Mouse (Mus musculus): ENCODE measurements around the gene Itga6. TPM values are rescaled to one million over a fixed set of nuclear protein-coding genes. Genes with fewer than 3 reads are reported as not detected.

Gene Itga6
- polyA plus RNA-seq, 1 experiment from 2014 or later = 46.2 TPM

GRCm38 (mm10) chr2:71780016-71780415, 34.6 kb downstream of the Itga6 start:
- no peak overlapping the region for H3K4me3 ChIP-seq (ENCODE audit: low read length)
- WGBS = 51% methylated on average over 6 of the region's 6 CpGs
- no peaks in the 10 kb centered on the region for H3K27me3 ChIP-seq (ENCODE audit: control insufficient read depth, insufficient read depth, low read length)
- no peak overlapping the region for H3K4me2 ChIP-seq (ENCODE audit: low read depth, low read length)
- no peaks in the 10 kb centered on the region for H3K36me3 ChIP-seq (ENCODE audit: control insufficient read depth, insufficient read depth)
- ATAC-seq (replicated peaks; ENCODE audit: extremely low read depth, insufficient read depth, low FRiP score) = no peak
- no peak overlapping the region for H3K9ac ChIP-seq (ENCODE audit: low read length)
- 0 out of 2 replicates have a peak, but pooled peaks cover 5% of the 10 kb centered on the region for H3K4me1 ChIP-seq (ENCODE audit: control insufficient read depth, insufficient read depth, low read length)
- peak overlapping the region; percentile 25 for H3K27ac ChIP-seq (ENCODE audit: low read length)
- H3K9me3 ChIP-seq (replicated peaks; ENCODE audit: control insufficient read depth, low read length) = no peaks in the 10 kb centered on the region

DNA sequence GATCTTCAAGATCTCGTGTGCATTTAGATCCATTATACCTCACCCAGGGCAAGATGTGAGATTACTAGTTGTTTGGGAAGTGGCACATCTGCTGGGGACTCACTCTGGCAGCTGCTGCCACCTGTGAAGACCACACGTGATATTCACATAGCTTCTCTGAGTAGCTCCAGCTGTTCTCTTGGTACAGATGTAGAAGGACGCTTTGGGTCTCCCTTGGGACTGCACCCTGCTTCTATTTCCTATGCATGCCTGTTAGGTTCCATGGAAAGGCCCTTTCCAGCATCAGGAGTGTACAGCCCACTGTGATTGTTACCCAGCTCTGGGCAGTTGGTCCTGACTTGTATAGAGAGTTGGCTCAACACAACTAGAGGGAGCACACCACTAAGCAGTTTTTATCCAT, 39.8 kb downstream of the Itga6 start:
- no peak overlapping the region for H3K4me3 ChIP-seq (ENCODE audit: low read length)
- no peak overlapping the region for H3K9ac ChIP-seq (ENCODE audit: low read length)
- no peaks in the 10 kb centered on the region for H3K36me3 ChIP-seq (ENCODE audit: control insufficient read depth, insufficient read depth)
- H3K4me2 ChIP-seq (ENCODE audit: low read depth, low read length) = no peak overlapping the region
- H3K9me3 ChIP-seq (replicated peaks; ENCODE audit: control insufficient read depth, low read length) = no peaks in the 10 kb centered on the region
- H3K27me3 ChIP-seq (ENCODE audit: control insufficient read depth, insufficient read depth, low read length) = no peaks in the 10 kb centered on the region
- 63% methylated on average over 3 of the region's 3 CpGs for WGBS
- no peak overlapping the region for H3K27ac ChIP-seq (ENCODE audit: low read length)
- H3K4me1 ChIP-seq (ENCODE audit: control insufficient read depth, insufficient read depth, low read length) = peaks cover 14% of the 10 kb centered on the region
- no peak for ATAC-seq (replicated peaks; ENCODE audit: extremely low read depth, insufficient read depth, low FRiP score)

DNA sequence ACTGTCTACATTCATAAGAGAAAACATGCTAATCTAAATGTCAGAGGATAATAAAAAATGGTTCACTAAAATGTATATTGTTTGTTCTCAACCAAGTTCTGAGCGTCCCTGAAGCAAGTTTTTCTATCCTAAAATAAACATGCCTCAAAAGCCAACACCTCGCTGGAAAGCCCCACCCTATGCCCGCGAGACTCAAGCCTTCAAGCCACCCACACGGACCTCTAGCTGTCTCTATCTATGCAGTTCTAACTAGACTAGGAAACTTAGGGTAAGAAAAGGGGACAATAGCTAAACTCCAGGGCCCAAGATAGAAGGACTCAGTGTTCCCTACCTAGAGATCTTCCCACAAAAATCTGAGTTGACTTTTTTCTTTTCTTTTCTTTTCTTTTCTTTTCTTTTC, 40.6 kb downstream of the Itga6 start:
- Histone ChIP-seq H3K36me3 (ENCODE audit: control insufficient read depth, insufficient read depth) (no peaks in the 10 kb centered on the region), H3K4me1 (ENCODE audit: control insufficient read depth, insufficient read depth, low read length) (peaks cover 17% of the 10 kb centered on the region), H3K9me3 (replicated peaks; ENCODE audit: control insufficient read depth, low read length) (no peaks in the 10 kb centered on the region), H3K9ac (ENCODE audit: low read length) (no peak overlapping the region), H3K27ac (ENCODE audit: low read length) (no peak overlapping the region), H3K27me3 (ENCODE audit: control insufficient read depth, insufficient read depth, low read length) (no peaks in the 10 kb centered on the region), H3K4me3 (ENCODE audit: low read length) (no peak overlapping the region), H3K4me2 (ENCODE audit: low read depth, low read length) (peak overlapping the region; percentile 79; the same call in 1 of the 2 replicates)
- WGBS = 36% methylated on average over 5 of the region's 5 CpGs
- no peak for ATAC-seq (replicated peaks; ENCODE audit: extremely low read depth, insufficient read depth, low FRiP score)

GRCm38 (mm10) chr2:71786591-71787155, 41.3 kb downstream of the Itga6 start:
- peak overlapping the region; percentile 78 for H3K4me3 ChIP-seq (ENCODE audit: low read length)
- H3K4me2 ChIP-seq (ENCODE audit: low read depth, low read length) = peak overlapping the region; percentile 79
- no peaks in the 10 kb centered on the region for H3K27me3 ChIP-seq (ENCODE audit: control insufficient read depth, insufficient read depth, low read length)
- peak; percentile 88 for ATAC-seq (replicated peaks; ENCODE audit: extremely low read depth, insufficient read depth, low FRiP score)
- H3K9ac ChIP-seq (ENCODE audit: low read length) = peak overlapping the region; percentile 80
- under 1% methylated on average over 41 of the region's 61 CpGs for WGBS
- H3K4me1 ChIP-seq (ENCODE audit: control insufficient read depth, insufficient read depth, low read length) = peaks cover 17% of the 10 kb centered on the region
- no peaks in the 10 kb centered on the region for H3K9me3 ChIP-seq (replicated peaks; ENCODE audit: control insufficient read depth, low read length)
- peak overlapping the region; percentile 81 for H3K27ac ChIP-seq (ENCODE audit: low read length)
- H3K36me3 ChIP-seq (ENCODE audit: control insufficient read depth, insufficient read depth) = no peaks in the 10 kb centered on the region

DNA sequence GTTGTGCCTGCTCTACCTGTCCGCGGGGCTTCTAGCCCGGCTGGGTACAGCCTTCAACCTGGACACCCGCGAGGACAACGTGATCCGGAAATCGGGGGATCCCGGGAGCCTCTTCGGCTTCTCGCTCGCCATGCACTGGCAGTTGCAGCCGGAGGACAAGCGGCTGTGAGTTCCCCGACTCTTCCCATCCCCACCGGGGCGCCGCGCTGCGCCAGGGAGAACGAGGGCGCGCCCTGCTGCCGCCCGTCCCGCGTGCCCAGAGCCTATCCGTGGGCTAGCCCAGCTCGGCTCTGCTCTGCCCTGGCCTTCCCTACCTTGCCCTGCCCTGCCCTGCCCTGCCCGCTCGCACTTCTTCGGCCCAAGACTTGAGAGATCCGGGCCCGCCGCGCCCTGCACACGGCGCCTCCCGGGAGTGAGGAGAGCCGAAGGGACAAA, 41.8 kb downstream of the Itga6 start:
- Histone ChIP-seq H3K9me3 (replicated peaks; ENCODE audit: control insufficient read depth, low read length) (no peaks in the 10 kb centered on the region), H3K9ac (ENCODE audit: low read length) (peak overlapping the region; percentile 80), H3K27ac (ENCODE audit: low read length) (peak overlapping the region; percentile 81), H3K4me1 (ENCODE audit: control insufficient read depth, insufficient read depth, low read length) (peaks cover 17% of the 10 kb centered on the region), H3K4me2 (ENCODE audit: low read depth, low read length) (peak overlapping the region; percentile 79), H3K4me3 (ENCODE audit: low read length) (peak overlapping the region; percentile 78), H3K27me3 (ENCODE audit: control insufficient read depth, insufficient read depth, low read length) (no peaks in the 10 kb centered on the region), H3K36me3 (ENCODE audit: control insufficient read depth, insufficient read depth) (0 out of 2 replicates have a peak, but pooled peaks cover under 1% of the 10 kb centered on the region)
- ATAC-seq (replicated peaks; ENCODE audit: extremely low read depth, insufficient read depth, low FRiP score) = peak; percentile 72
- under 1% methylated on average over 33 of the region's 40 CpGs for WGBS

DNA sequence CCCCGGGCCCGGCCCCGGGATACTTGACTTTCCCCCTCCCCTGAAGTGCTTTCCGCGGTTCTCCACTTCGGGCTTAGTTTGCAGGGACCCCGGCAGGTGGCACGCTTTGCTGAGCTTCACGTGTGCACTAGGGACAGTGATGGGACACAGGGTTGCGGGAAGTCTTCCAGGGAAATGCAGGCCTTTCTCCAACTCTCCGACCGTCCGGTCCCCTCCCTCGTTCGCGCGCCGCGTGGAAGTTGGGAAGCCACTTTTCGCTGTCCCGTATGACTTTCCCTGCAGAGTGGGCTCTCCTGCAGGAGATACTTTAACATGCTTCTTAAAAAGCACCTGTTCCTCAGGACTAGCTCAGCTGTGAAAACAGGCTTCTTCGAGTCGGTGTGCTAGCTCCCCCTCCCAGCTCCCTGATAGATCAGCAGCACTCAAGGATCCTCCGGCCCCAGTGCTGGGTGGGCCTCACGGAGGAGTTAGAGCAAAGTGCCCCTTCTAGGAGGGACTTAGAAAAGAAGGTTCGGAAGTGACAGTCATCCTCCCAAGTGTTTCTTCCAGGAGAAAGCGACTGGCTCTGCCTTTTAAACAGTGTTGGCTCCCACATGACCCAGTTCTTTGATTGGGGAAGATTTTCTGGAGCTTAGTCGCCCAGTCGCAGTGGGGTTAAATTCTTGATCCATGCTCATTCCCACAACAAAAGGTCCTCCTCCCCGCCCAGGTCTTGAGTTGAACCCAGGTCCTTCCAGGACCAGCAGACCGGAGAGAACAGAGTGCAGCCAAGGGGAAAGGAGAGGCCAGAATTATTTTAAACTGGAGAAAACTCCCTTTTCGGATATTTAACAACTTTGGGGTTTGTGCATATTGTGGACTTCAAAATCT, 42.4 kb downstream of the Itga6 start:
- peak; percentile 44; the same call in 1 of the 2 replicates for ATAC-seq (replicated peaks; ENCODE audit: extremely low read depth, insufficient read depth, low FRiP score)

GRCm38 (mm10) chr2:71790752-71791151, 45.3 kb downstream of the Itga6 start:
- no peak for ATAC-seq (replicated peaks; ENCODE audit: extremely low read depth, insufficient read depth, low FRiP score)
- WGBS = 71% methylated on average over 5 of the region's 5 CpGs
- Histone ChIP-seq H3K9ac (ENCODE audit: low read length) (no peak overlapping the region), H3K27me3 (ENCODE audit: control insufficient read depth, insufficient read depth, low read length) (no peaks in the 10 kb centered on the region), H3K4me3 (ENCODE audit: low read length) (no peak overlapping the region), H3K27ac (ENCODE audit: low read length) (no peak overlapping the region), H3K4me2 (ENCODE audit: low read depth, low read length) (no peak overlapping the region; the same call in 1 of the 2 replicates), H3K36me3 (ENCODE audit: control insufficient read depth, insufficient read depth) (peaks cover 4% of the 10 kb centered on the region; the same call in 1 of the 2 replicates), H3K9me3 (replicated peaks; ENCODE audit: control insufficient read depth, low read length) (no peaks in the 10 kb centered on the region), H3K4me1 (ENCODE audit: control insufficient read depth, insufficient read depth, low read length) (peaks cover 33% of the 10 kb centered on the region)

More for the DNA sequence above, 42.4 kb downstream of the Itga6 start:
- peak overlapping the region; percentile 78 for H3K4me3 ChIP-seq (ENCODE audit: low read length)
- H3K36me3 ChIP-seq (ENCODE audit: control insufficient read depth, insufficient read depth) = peaks cover 4% of the 10 kb centered on the region; the same call in 1 of the 2 replicates
- peak overlapping the region; percentile 80 for H3K9ac ChIP-seq (ENCODE audit: low read length)
- WGBS = 6% methylated on average over 32 of the region's 32 CpGs
- no peaks in the 10 kb centered on the region for H3K9me3 ChIP-seq (replicated peaks; ENCODE audit: control insufficient read depth, low read length)
- H3K4me2 ChIP-seq (ENCODE audit: low read depth, low read length) = peak overlapping the region; percentile 79
- peaks cover 17% of the 10 kb centered on the region for H3K4me1 ChIP-seq (ENCODE audit: control insufficient read depth, insufficient read depth, low read length)
- peak overlapping the region; percentile 81 for H3K27ac ChIP-seq (ENCODE audit: low read length)
- no peaks in the 10 kb centered on the region for H3K27me3 ChIP-seq (ENCODE audit: control insufficient read depth, insufficient read depth, low read length)

GRCm38 (mm10) chr2:71791203-71791602, 45.8 kb downstream of the Itga6 start:
- no peak overlapping the region for H3K9ac ChIP-seq (ENCODE audit: low read length)
- no peak overlapping the region for H3K27ac ChIP-seq (ENCODE audit: low read length)
- WGBS = 89% methylated on average over 2 of the region's 2 CpGs
- peaks cover 4% of the 10 kb centered on the region; the same call in 1 of the 2 replicates for H3K36me3 ChIP-seq (ENCODE audit: control insufficient read depth, insufficient read depth)
- H3K27me3 ChIP-seq (ENCODE audit: control insufficient read depth, insufficient read depth, low read length) = no peaks in the 10 kb centered on the region
- H3K4me1 ChIP-seq (ENCODE audit: control insufficient read depth, insufficient read depth, low read length) = peaks cover 33% of the 10 kb centered on the region
- ATAC-seq (replicated peaks; ENCODE audit: extremely low read depth, insufficient read depth, low FRiP score) = no peak
- H3K4me2 ChIP-seq (ENCODE audit: low read depth, low read length) = no peak overlapping the region
- H3K9me3 ChIP-seq (replicated peaks; ENCODE audit: control insufficient read depth, low read length) = no peaks in the 10 kb centered on the region
- no peak overlapping the region for H3K4me3 ChIP-seq (ENCODE audit: low read length)

DNA sequence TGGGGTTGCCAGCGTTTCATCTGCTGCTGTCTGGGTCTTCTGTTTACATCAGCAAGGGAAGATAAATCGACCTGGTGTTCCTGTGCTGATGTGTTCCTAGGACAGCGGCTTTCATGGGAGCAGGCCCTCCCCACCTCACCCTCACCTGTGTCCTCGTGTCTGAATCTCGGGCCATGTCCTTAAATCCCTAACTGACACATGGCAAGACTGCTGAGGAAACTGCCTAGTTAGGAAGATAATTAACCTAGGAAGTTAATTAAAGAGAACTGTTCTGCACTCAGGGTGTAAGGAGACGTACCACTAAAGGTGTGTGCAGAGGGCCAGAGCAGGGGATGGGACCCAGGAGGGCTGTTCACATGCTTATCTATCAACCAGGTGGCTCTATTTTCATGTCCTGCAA, 48.7 kb downstream of the Itga6 start:
- H3K27ac ChIP-seq (ENCODE audit: low read length) = no peak overlapping the region
- ATAC-seq (replicated peaks; ENCODE audit: extremely low read depth, insufficient read depth, low FRiP score) = no peak
- peaks cover 25% of the 10 kb centered on the region for H3K4me1 ChIP-seq (ENCODE audit: control insufficient read depth, insufficient read depth, low read length)
- 62% methylated on average over 6 of the region's 6 CpGs for WGBS
- H3K36me3 ChIP-seq (ENCODE audit: control insufficient read depth, insufficient read depth) = peaks cover 4% of the 10 kb centered on the region; the same call in 1 of the 2 replicates
- no peaks in the 10 kb centered on the region for H3K27me3 ChIP-seq (ENCODE audit: control insufficient read depth, insufficient read depth, low read length)
- H3K4me3 ChIP-seq (ENCODE audit: low read length) = no peak overlapping the region
- no peak overlapping the region for H3K9ac ChIP-seq (ENCODE audit: low read length)
- no peak overlapping the region for H3K4me2 ChIP-seq (ENCODE audit: low read depth, low read length)
- H3K9me3 ChIP-seq (replicated peaks; ENCODE audit: control insufficient read depth, low read length) = no peaks in the 10 kb centered on the region
